Mouse (Mus musculus) spleen, adult 10 weeks (tissue): Measurements from ENCODE around the gene Cnot2. TPM values are rescaled to one million over a fixed set of nuclear protein-coding genes. Genes with fewer than 3 reads are reported as not detected.

Experiments
- polyA plus RNA-seq: library from polyadenylated mRNA; stranded (reverse); fragments of 350-450 nt; fragmentation: Illumina TruSeq; extraction: RNeasy Lipid Tissue Mini Kit (QIAGEN cat#74804); gene quantifications from one replicate; pipeline ENCODE4 v1.2.3, GENCODE M21; 2015; ENCODE audit warnings: low replicate concordance; ENCODE audit not compliant: insufficient read depth

Cnot2 gene
- 164 TPM for polyA plus RNA-seq

GRCm38 (mm10) chr10:116581369-116581718 is at the start of gene Cnot2:
Gene Cnot2, minus strand, starts transcription at chr10:116581511.

GRCm38 (mm10) chr10:116473759-116474549 is 107.4 kb downstream of the Cnot2 start, which contains the start of gene Kcnmb4:
Gene Kcnmb4, minus strand, starts transcription at chr10:116473878.

Other genes with a start within 250 kb of the Cnot2 start
- 2.2 TPM for gene Kcnmb4, start 107.6 kb downstream of the Cnot2 start, polyA plus RNA-seq